Mouse (Mus musculus): ENCODE measurements around the gene Psma7.

GRCm38 (mm10) chr2:180071671-180072070 lies 29.4 kb upstream of the Psma7 start:
- TF ChIP-seq POLR2A (IDR thresholded peaks at IDR 0.05; ENCODE audit: low read depth, low read length), result no peak
- TF ChIP-seq CTCF (IDR thresholded peaks at IDR 0.05; ENCODE audit: extremely low read depth, insufficient read depth, insufficient read length, insufficient replicate concordance), result no peak

All from spleen, adult 2 months (tissue).